Mouse (Mus musculus) liver, embryonic 11.5 days (tissue): Measurements from ENCODE around the gene Efcab11. TPM values are rescaled to one million over a fixed set of nuclear protein-coding genes. Genes with fewer than 3 reads are reported as not detected.

Experiments
- ATAC-seq: fragments of 200-750 bp; cut with Nextera tagmentation; replicated peaks from 2 replicates; pipeline ENCODE4 v1.8.0; 2017; ENCODE audit warnings: moderate number of reproducible peaks, mild to moderate bottlenecking, moderate TSS enrichment, moderate library complexity; ENCODE audit not compliant: low FRiP score
- DNase-seq: peaks from one replicate; pipeline ENCODE4 v3.0.0-alpha.2; 2017; ENCODE audit warnings: low spot score
- H3K27ac ChIP-seq: fragments of 300-500 bp; sonication (generic); 2 replicates; pipeline ENCODE4 v1.5.1; 2014; ENCODE audit warnings: mild to moderate bottlenecking, low read depth, low read length, control low read depth
- H3K27me3 ChIP-seq: fragments of 300-500 bp; sonication (generic); replicated peaks from 2 replicates; pipeline ENCODE4 v1.6.1; 2014; ENCODE audit warnings: low read length, mixed read lengths; ENCODE audit not compliant: control insufficient read depth, insufficient read depth
- H3K36me3 ChIP-seq: fragments of 300-500 bp; sonication (generic); 2 replicates; pipeline ENCODE4 v1.6.1; 2014; ENCODE audit warnings: mild to moderate bottlenecking, low read length, moderate library complexity, mixed read lengths; ENCODE audit not compliant: control insufficient read depth, insufficient read depth
- H3K4me1 ChIP-seq: fragments of 300-500 bp; sonication (generic); replicated peaks from 2 replicates; pipeline ENCODE4 v1.6.1; 2014; ENCODE audit warnings: low read length, mixed read lengths; ENCODE audit not compliant: control insufficient read depth, insufficient read depth
- H3K4me2 ChIP-seq: fragments of 300-500 bp; sonication (generic); 2 replicates; pipeline ENCODE4 v1.6.1; 2014; ENCODE audit warnings: mild to moderate bottlenecking, control low read depth, moderate library complexity
- H3K4me3 ChIP-seq: fragments of 300-500 bp; sonication (generic); 2 replicates; pipeline ENCODE4 v1.5.1; 2014; ENCODE audit warnings: low read depth, low read length, control low read depth
- H3K9ac ChIP-seq: fragments of 300-500 bp; sonication (generic); 2 replicates; pipeline ENCODE4 v1.6.1; 2014; ENCODE audit warnings: low read depth, low read length, control low read depth
- H3K9me3 ChIP-seq: fragments of 300-500 bp; sonication (generic); 2 replicates; pipeline ENCODE4 v1.6.1; 2016; ENCODE audit warnings: low read length, inconsistent platforms, mixed read lengths; ENCODE audit not compliant: control insufficient read depth
- WGBS: fragments of 180-500 bp; shearing (Covaris S2); extraction: QIAGEN DNeasy Blood & Tissue Kit; methylation state at CpG from one replicate; pipeline ENCODE4 v1.1.7; 2014; 5-methylcytosine and 5-hydroxymethylcytosine counted together
- polyA plus RNA-seq: library from polyadenylated mRNA; unstranded; fragments of >200 nt; fragmentation: Nextera tagmentation; extraction: Ambion mirVana; gene quantifications from 2 replicates; pipeline ENCODE4 v1.2.1, GENCODE M21; 2014

Gene Efcab11
- polyA plus RNA-seq, 1 experiment from 2014 or later: 8.9 TPM

DNA sequence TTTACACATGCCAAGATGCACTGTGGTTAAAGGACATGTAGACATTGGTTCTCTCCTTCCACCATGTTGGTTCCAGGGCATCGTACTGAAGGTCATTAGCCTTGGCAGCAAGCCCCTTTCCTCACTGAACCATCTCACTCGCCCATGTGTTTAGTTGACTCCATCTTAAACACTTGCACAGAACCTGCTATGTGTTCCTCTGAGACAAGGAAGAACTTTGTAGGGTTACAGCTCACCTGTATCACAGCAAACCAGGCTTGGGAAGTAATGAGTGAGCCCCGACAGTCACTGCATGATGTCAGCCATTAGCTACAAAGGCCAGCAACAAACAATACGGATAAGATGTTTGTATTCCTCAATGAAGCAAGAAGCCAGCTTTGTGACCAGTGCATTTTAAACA lies 13.6 kb upstream of the Efcab11 start:
- H3K36me3 ChIP-seq: peaks cover 28% of the 10 kb centered on the region
- H3K4me3 ChIP-seq: no peak overlapping the region
- 85% methylated on average over 4 of the region's 4 CpGs for WGBS
- ATAC-seq: no peak
- no peaks in the 10 kb centered on the region for H3K27me3 ChIP-seq
- H3K9ac ChIP-seq: no peak overlapping the region
- no peaks in the 10 kb centered on the region for H3K4me1 ChIP-seq
- no peak for DNase-seq
- H3K27ac ChIP-seq: no peak overlapping the region
- no peak overlapping the region for H3K4me2 ChIP-seq
- no peaks in the 10 kb centered on the region for H3K9me3 ChIP-seq

DNA sequence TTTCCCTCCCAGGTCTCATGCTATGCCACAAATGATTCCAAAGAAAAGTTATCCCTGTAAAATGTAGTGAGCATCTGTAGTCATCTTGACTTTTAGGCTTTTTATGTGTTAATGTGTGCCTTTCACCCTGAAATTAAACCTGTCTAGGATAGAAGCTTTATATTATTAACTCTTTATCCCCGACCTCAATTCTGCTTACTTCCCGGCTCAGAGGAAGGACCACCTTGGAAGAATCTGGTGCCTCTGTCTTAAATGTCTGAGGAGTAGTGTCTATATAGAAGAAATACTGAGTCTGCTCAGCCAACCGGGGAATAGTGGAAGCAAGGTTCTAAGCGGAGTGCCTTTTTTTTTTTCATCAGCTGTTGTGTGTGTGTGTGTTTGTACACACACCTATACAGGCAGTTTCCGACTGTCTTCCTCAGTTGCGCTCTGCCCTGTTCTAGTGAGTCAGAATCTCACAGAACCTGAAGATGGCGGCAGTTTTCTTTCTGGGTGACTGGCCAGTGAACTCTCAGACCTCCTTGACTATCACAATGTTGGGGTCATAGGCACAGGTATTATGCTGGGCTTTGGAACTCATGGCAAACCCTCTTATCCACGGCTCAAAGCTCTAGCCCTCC lies 1.2 kb upstream of the Efcab11 start:
- DNase-seq (no peak), ATAC-seq (no peak)
- peak overlapping the region; percentile 94 for H3K4me2 ChIP-seq
- peaks cover 15% of the 10 kb centered on the region for H3K4me1 ChIP-seq
- 50% methylated on average over 8 of the region's 8 CpGs for WGBS
- no peaks in the 10 kb centered on the region for H3K9me3 ChIP-seq
- peak overlapping the region; percentile 94 for H3K9ac ChIP-seq
- no peaks in the 10 kb centered on the region for H3K27me3 ChIP-seq
- no peaks in the 10 kb centered on the region for H3K36me3 ChIP-seq
- H3K27ac ChIP-seq: no peak overlapping the region
- peak overlapping the region; percentile 77 for H3K4me3 ChIP-seq

DNA sequence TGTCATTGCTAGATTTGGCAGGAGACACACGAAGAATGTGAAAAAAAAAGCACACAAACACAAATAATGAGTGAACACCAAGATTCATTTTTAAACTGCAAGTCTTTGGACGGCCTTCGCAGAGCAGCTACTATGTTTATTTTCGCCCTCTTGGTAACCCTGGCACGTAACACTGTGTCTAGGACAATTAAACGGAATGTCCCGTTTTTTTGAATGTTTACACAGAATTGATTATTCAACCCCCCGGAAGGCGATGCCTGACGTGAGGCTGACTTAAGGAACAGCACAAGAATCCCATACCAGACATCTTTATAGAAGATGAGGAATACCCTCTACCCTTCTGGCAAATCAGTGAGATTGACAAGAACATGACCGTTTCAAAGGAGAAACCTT lies 530 bp downstream of the Efcab11 start:
- H3K4me1 ChIP-seq: peaks cover 15% of the 10 kb centered on the region
- no peak; the same call in 1 of the 2 replicates for ATAC-seq

DNA sequence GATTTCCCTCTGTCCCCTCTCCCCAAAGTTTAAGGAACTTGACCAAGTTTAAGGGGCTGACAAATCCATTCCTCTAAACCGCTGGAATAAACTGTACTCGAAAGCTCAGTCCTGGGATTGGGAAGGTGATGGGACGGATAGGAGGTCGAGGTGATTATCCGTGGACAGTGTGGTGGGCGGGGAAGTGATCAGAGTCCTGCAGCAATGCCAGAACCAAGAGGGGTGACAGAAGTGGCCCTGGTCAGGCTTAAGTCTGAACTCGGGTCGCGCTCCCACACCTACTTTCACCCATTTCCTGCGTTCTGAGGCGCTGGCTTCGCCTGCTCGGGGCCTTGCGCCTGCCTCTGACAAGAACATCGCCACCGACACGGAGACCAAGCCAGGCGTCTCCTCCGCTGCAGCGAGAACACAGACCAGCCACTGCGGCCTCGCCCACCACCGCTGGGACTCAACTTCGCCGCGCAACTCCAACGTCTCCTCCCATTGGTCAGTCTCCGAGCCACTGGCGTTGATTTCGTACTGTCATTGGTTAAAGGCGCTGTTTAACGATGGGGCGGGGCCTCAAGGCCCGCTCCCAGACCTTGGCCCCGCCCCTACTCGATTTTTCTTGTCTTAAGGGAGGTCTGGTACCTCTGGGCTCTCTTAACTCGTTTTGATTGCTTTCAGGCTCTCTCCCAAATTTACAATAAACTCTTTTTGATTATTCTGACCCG lies 1.1 kb downstream of the Efcab11 start:
- peak; percentile 91 for ATAC-seq
- H3K9ac ChIP-seq: peak overlapping the region; percentile 70
- H3K4me1 ChIP-seq: peaks cover 15% of the 10 kb centered on the region
- H3K27me3 ChIP-seq: no peaks in the 10 kb centered on the region
- H3K9me3 ChIP-seq: no peaks in the 10 kb centered on the region
- H3K4me3 ChIP-seq: peak overlapping the region; percentile 77
- peak overlapping the region; percentile 78 for H3K27ac ChIP-seq
- WGBS: under 1% methylated on average over 38 of the region's 38 CpGs
- H3K4me2 ChIP-seq: peak overlapping the region; percentile 94
- H3K36me3 ChIP-seq: no peaks in the 10 kb centered on the region
- DNase-seq: peak; percentile 88

More for the DNA sequence above, 530 bp downstream of the Efcab11 start:
- no peaks in the 10 kb centered on the region for H3K27me3 ChIP-seq
- H3K4me2 ChIP-seq: peak overlapping the region; percentile 94
- DNase-seq: no peak
- H3K9ac ChIP-seq: peak overlapping the region; percentile 70
- no peaks in the 10 kb centered on the region for H3K9me3 ChIP-seq
- WGBS: under 1% methylated on average over 11 of the region's 11 CpGs
- H3K36me3 ChIP-seq: no peaks in the 10 kb centered on the region
- peak overlapping the region; percentile 78 for H3K27ac ChIP-seq
- peak overlapping the region; percentile 77 for H3K4me3 ChIP-seq

DNA sequence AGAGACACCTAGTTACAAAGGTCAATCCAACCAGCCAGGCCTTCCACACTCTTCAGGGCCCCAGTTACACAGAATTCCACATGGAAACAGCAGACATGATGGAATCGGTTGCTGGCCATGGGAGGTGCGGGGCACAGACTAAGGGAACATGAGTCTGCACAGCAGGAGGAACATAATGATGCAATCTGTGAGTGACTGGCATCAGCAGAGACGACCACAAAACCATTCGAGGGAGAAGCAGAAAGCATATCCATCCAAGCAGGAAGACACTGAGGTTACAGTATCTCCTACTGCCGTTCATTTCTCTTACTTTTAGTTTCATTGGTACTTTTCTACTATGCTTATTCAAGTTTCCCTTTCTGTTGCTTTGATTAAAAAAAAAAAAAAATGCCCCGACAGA lies 9.6 kb downstream of the Efcab11 start:
- 61% methylated on average over 6 of the region's 6 CpGs for WGBS
- H3K4me1 ChIP-seq: no peaks in the 10 kb centered on the region

DNA sequence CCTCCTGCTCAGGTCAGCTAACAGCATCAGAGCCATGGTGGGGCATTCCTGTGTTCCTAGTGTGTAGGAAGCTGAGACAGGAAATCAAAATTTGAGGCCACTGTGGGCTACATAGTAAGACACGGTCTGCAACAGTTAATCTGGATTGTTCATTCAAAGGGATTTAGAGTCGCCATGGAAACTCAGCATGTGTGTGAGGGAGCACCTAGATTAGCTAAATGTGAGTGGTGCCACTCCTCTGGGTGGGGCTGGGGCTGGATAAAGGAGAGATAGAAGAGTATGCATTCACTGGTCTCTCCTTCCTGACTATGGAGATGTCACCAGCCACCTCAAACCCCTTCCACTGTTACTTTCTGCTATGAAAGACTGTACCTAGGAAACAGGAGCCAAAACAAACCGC lies 10.8 kb downstream of the Efcab11 start:
- H3K27ac ChIP-seq: no peak overlapping the region
- H3K4me3 ChIP-seq: no peak overlapping the region
- ATAC-seq (peak; percentile 76), DNase-seq (no peak)
- H3K4me2 ChIP-seq: no peak overlapping the region
- no peaks in the 10 kb centered on the region for H3K27me3 ChIP-seq
- no peaks in the 10 kb centered on the region for H3K36me3 ChIP-seq
- H3K4me1 ChIP-seq: no peaks in the 10 kb centered on the region
- H3K9me3 ChIP-seq: no peaks in the 10 kb centered on the region
- WGBS: 52% methylated on average over 3 of the region's 3 CpGs
- no peak overlapping the region for H3K9ac ChIP-seq

More for the DNA sequence above, 9.6 kb downstream of the Efcab11 start:
- no peak for DNase-seq
- Histone ChIP-seq H3K36me3 (no peaks in the 10 kb centered on the region), H3K27me3 (no peaks in the 10 kb centered on the region), H3K4me3 (no peak overlapping the region), H3K9ac (no peak overlapping the region), H3K27ac (no peak overlapping the region), H3K4me2 (no peak overlapping the region), H3K9me3 (no peaks in the 10 kb centered on the region)
- ATAC-seq: no peak

DNA sequence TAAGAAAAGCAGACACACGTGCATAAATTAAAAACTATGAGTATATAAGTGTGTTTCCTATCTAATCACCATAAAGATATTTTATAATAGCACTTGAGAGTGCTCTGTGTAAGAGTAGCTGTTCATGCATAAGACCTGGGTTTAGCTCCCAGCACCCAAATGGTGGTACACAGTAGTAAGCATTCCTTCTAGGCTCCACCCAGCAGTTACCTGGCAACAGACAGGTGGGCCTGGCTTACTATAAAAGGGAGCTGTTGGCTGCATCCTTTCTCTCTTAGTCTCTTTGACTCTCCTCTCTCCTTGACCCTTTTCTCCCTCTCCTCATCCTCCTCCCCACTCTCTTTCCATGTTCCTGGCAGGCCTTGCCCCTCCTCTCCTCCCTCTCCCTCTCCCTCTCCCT lies 15.4 kb downstream of the Efcab11 start:
- H3K9ac ChIP-seq: no peak overlapping the region
- DNase-seq (no peak), ATAC-seq (no peak)
- no peaks in the 10 kb centered on the region for H3K36me3 ChIP-seq
- H3K27me3 ChIP-seq: no peaks in the 10 kb centered on the region
- no peak overlapping the region for H3K4me2 ChIP-seq
- 92% methylated on average over 1 of the region's 1 CpGs for WGBS
- no peak overlapping the region for H3K4me3 ChIP-seq
- no peak overlapping the region for H3K27ac ChIP-seq
- H3K4me1 ChIP-seq: no peaks in the 10 kb centered on the region
- H3K9me3 ChIP-seq: no peaks in the 10 kb centered on the region

DNA sequence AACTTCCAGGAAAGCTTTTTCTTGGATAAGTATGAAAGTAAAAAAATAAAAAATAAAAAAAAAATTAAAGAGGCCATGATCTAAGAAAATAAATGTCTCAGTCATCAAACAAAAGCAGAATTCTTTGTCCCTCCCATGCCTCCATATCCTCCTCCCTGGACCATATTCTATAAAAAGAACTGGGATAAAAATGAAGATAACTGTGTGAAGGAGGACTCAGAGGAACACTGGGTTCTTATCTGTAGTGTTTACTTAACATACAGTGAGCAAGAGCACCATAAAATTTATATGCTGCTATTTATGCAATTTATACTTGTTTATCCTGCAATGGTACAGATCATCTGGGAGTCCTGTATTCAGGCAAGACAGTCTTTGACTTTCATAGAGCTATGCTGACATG lies 19.6 kb downstream of the Efcab11 start:
- no peaks in the 10 kb centered on the region for H3K36me3 ChIP-seq
- ATAC-seq: no peak

DNA sequence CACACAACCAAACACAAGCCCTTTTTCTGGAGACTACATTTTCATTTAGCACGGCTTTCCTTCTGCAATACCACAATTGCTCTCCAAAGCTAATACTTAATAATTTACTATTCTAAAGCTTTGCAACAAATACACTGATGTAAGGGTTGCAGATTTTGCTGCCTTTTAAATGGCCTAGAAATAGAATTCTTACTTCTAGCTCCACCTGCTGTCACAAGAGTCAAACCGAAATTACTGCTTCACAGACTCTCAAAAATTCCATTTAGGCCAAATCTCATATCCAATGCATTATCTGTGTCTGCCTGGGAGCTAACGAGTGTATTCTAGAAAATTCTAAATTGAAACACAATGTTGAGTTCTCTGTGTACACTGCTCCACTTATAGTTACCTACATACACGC lies 23.3 kb downstream of the Efcab11 start:
- ATAC-seq: no peak
- no peak for DNase-seq
- WGBS: 74% methylated on average over 4 of the region's 4 CpGs
- H3K27ac ChIP-seq: no peak overlapping the region
- no peak overlapping the region for H3K9ac ChIP-seq
- no peak overlapping the region for H3K4me3 ChIP-seq
- no peaks in the 10 kb centered on the region for H3K36me3 ChIP-seq
- H3K27me3 ChIP-seq: no peaks in the 10 kb centered on the region
- H3K9me3 ChIP-seq: no peaks in the 10 kb centered on the region
- no peak overlapping the region for H3K4me2 ChIP-seq
- H3K4me1 ChIP-seq: no peaks in the 10 kb centered on the region

More for the DNA sequence above, 19.6 kb downstream of the Efcab11 start:
- no peaks in the 10 kb centered on the region for H3K4me1 ChIP-seq
- H3K27me3 ChIP-seq: no peaks in the 10 kb centered on the region
- H3K27ac ChIP-seq: no peak overlapping the region
- no peak for DNase-seq
- H3K4me3 ChIP-seq: no peak overlapping the region
- no peaks in the 10 kb centered on the region for H3K9me3 ChIP-seq
- no peak overlapping the region for H3K9ac ChIP-seq
- H3K4me2 ChIP-seq: no peak overlapping the region
